Mouse (Mus musculus) limb, embryonic 10.5 days (tissue): ENCODE results near the gene Sap30bp. TPM values are rescaled to one million over a fixed set of nuclear protein-coding genes. Genes with fewer than 3 reads are reported as not detected.
A peak's percentile ranks its signal among the peaks of the same experiment; 100 is the strongest.

Experiments used
- DNase-seq: peaks from one replicate; pipeline ENCODE4 v3.0.0-alpha.2; 2017; ENCODE audit warnings: low spot score
- H3K27ac ChIP-seq: fragments of 300-500 bp; sonication (generic); 2 replicates; pipeline ENCODE4 v1.5.1; 2016; ENCODE audit warnings: mild to moderate bottlenecking
- H3K27me3 ChIP-seq: fragments of 300-500 bp; sonication (generic); 2 replicates; pipeline ENCODE4 v1.6.1; 2016; ENCODE audit warnings: low read depth, mild to moderate bottlenecking; ENCODE audit not compliant: poor library complexity, severe bottlenecking
- H3K36me3 ChIP-seq: fragments of 300-500 bp; sonication (generic); 2 replicates; pipeline ENCODE4 v1.6.1; 2016; ENCODE audit warnings: mild to moderate bottlenecking, moderate library complexity
- H3K4me1 ChIP-seq: fragments of 300-500 bp; sonication (generic); 2 replicates; pipeline ENCODE4 v1.6.1; 2016
- H3K4me3 ChIP-seq: fragments of 300-500 bp; sonication (generic); 2 replicates; pipeline ENCODE4 v1.5.1; 2016; ENCODE audit warnings: mild to moderate bottlenecking, moderate library complexity
- H3K9me3 ChIP-seq: fragments of 300-500 bp; sonication (generic); replicated peaks from 2 replicates; pipeline ENCODE4 v1.6.1; 2016; ENCODE audit warnings: mild to moderate bottlenecking
- WGBS: fragments of 180-500 bp; shearing (Covaris S2); methylation state at CpG from one replicate; pipeline ENCODE4 v1.1.7; 2016; 5-methylcytosine and 5-hydroxymethylcytosine counted together
- polyA plus RNA-seq: library from polyadenylated mRNA; unstranded; fragments of >200 nt; fragmentation: Nextera tagmentation; extraction: Ambion mirVana; gene quantifications from 2 replicates; pipeline ENCODE4 v1.2.1, GENCODE M21; 2016

Gene Sap30bp
- polyA plus RNA-seq, 1 experiment from 2014 or later, result 52.2 TPM

DNA sequence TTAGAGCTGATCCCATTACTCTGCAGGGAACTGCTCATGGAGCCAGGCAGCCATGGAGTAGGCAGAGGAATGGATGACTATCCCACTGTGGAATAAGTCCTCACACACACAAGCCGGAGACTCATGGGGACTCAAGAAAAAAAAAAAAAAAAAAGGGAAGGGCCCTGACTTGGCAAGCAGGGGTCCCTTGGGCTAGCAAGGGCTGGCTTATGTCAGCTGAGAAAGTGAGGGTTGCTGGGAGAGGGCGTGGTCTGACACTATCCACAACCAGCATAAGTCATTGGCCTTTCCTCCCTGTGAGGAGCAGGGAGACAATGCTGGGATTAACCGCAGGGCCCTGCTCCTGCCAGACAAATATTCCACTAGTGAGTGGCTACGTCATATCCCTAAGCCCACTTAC, 16.5 kb upstream of the Sap30bp start:
- Histone ChIP-seq H3K27me3 (no peaks in the 10 kb centered on the region), H3K9me3 (no peaks in the 10 kb centered on the region), H3K36me3 (peaks cover 65% of the 10 kb centered on the region), H3K4me1 (no peaks in the 10 kb centered on the region), H3K27ac (no peak overlapping the region), H3K4me3 (no peak overlapping the region)
- 93% methylated on average over 4 of the region's 4 CpGs for WGBS
- no peak for DNase-seq

DNA sequence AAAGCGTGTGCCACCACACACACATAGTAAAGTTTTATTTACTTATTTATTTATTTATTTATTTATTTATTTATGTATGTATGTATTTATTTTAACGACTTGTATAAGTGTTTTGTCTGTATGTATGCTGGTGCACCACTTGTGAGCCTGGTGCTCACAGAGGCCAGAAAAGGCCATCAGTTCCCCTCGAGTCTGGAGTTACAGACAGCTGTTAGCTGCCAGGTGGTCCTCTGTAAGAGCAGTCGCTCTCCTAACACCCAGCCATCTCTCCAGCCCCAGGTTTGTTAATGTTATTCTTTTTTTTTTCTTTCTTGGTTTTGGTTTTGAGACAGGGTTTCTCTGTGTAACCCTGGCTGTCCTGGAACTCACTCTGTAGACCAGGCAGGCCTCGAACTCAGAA, 14.4 kb upstream of the Sap30bp start:
- WGBS, result 94% methylated on average over 5 of the region's 5 CpGs
- Histone ChIP-seq H3K27me3 (no peaks in the 10 kb centered on the region), H3K4me3 (no peak overlapping the region), H3K9me3 (no peaks in the 10 kb centered on the region), H3K36me3 (peaks cover 64% of the 10 kb centered on the region), H3K27ac (no peak overlapping the region), H3K4me1 (no peaks in the 10 kb centered on the region)
- DNase-seq, result no peak

DNA sequence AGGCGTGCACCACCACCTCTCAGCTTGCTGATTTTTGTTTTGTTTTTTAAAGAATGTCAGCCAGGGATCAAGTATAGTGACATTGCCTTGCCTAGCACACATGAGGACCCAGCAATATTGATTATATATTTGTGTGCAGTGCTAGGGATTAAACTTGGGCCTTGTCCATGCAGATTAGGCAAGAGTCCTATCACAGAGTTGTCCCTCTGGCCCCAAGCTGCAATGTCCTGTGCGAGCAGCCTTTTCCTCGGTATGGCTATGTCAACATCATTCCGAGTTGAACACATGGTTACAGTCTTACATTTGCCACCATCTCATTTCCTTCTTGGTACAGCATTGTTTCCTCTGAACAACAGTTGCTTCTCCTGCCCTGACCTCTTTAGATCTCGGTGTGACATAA, 14.0 kb upstream of the Sap30bp start:
- no peak for DNase-seq
- H3K4me1 ChIP-seq, result no peaks in the 10 kb centered on the region
- peaks cover 64% of the 10 kb centered on the region for H3K36me3 ChIP-seq
- H3K27ac ChIP-seq, result no peak overlapping the region
- H3K4me3 ChIP-seq, result no peak overlapping the region
- no peaks in the 10 kb centered on the region for H3K9me3 ChIP-seq
- H3K27me3 ChIP-seq, result no peaks in the 10 kb centered on the region
- 95% methylated on average over 5 of the region's 5 CpGs for WGBS

DNA sequence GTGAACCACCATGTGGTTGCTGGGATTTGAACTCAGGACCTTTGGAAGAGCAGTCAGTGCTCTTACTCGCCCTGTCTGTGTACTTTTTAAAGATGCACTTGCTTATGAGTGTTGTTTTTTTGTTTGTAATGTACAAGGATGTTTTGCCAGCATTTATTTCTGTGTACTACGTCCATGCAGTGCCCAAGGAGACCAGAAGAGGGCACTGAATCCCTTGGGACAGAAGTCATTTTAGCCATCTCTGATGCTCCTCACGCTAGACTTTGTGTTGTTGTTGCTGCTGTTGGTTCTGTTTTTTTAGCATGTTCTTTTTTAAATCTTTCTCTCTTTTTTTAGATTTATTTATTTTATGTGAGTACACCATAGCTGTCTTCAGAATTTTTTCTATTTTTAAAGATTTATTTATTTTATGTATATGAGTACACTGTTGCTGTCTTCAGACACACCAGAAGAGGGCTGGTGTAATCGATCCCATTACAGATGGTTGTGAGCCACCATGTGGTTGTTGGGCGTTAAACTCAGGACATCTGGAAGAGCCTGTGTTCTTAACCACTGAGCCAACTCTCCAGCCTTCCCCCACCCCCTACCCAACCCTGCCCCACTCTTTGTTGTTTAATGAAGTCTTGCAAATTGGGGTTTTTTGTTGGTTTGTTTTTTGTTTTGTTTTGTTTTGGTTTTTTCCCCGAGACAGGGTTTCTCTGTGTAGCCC, 12.8 kb upstream of the Sap30bp start:
- H3K9me3 ChIP-seq, result no peaks in the 10 kb centered on the region
- no peaks in the 10 kb centered on the region for H3K4me1 ChIP-seq
- no peaks in the 10 kb centered on the region for H3K27me3 ChIP-seq
- no peak overlapping the region for H3K4me3 ChIP-seq
- H3K27ac ChIP-seq, result no peak overlapping the region
- peaks cover 66% of the 10 kb centered on the region for H3K36me3 ChIP-seq
- peak; percentile 51 for DNase-seq
- WGBS, result 54% methylated on average over 6 of the region's 6 CpGs

DNA sequence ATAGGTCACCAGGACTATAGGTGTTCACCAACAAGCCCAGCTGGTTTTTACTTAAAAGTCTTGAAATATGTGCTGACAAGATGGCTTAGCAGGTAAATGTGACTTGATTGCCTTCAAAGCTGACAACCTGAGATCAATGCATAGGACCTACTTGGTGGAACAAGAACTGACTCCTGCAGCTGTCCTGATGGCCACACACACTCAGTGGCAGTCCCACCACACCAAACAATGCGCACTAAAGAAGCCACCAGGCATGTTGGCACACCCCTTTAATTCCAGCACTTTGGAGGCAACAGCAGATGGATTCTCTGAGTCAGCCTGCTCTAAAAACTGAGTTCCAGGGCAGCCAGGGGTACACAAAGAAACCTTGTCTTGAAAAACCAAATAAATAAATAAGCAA, 11.1 kb upstream of the Sap30bp start:
- Histone ChIP-seq H3K4me3 (no peak overlapping the region), H3K36me3 (peaks cover 61% of the 10 kb centered on the region), H3K9me3 (no peaks in the 10 kb centered on the region)

DNA sequence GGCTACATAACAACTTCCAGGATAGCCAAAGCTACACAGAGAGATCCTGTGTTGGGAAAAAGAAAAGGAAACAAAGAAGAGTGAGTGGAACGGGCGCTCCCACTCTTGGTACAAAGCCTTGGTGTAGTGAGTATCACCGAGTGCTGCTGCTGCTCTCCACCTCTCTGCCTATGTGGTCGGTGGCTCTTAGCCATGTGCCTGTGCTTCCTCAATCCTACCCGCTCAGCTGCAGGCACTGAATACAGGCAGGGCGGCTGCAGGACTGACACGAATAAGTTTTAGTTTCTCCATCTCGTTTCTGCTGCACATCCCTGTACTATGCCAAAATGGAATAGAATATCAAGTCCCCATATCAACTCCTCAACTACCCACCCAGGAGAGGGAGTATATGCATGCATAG, 4.1 kb upstream of the Sap30bp start:
- Histone ChIP-seq H3K9me3 (no peaks in the 10 kb centered on the region), H3K27me3 (no peaks in the 10 kb centered on the region), H3K4me1 (peaks cover 12% of the 10 kb centered on the region), H3K27ac (no peak overlapping the region), H3K36me3 (peaks cover 50% of the 10 kb centered on the region), H3K4me3 (no peak overlapping the region)
- DNase-seq, result no peak
- WGBS, result 95% methylated on average over 8 of the region's 8 CpGs

More for the DNA sequence above, 11.1 kb upstream of the Sap30bp start:
- no peak for DNase-seq
- no peak overlapping the region for H3K27ac ChIP-seq
- H3K27me3 ChIP-seq, result no peaks in the 10 kb centered on the region
- 98% methylated on average over 1 of the region's 1 CpGs for WGBS
- H3K4me1 ChIP-seq, result no peaks in the 10 kb centered on the region

DNA sequence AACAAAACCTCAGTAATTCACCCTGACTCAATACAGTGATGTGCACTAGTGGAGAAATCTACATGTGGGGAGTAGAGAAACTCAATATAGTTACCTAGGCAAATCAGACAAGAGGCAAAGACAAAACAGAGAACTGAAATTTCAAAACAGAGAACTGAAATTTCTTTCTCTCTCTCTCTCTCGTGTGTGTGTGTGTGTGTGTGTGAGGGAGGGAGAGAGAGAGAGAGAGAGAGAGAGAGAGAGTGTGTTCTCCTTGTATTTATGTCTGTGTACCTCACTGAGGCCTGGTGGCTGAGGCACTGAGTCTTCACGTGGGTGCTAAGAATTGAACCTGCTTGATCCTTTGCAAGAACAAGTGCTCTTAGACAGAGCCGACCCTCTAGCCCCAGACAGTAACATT, 3.3 kb upstream of the Sap30bp start:
- DNase-seq, result no peak
- peaks cover 44% of the 10 kb centered on the region for H3K36me3 ChIP-seq
- H3K4me1 ChIP-seq, result peaks cover 20% of the 10 kb centered on the region
- 77% methylated on average over 3 of the region's 3 CpGs for WGBS
- no peak overlapping the region for H3K4me3 ChIP-seq
- no peak overlapping the region for H3K27ac ChIP-seq
- no peaks in the 10 kb centered on the region for H3K9me3 ChIP-seq
- no peaks in the 10 kb centered on the region for H3K27me3 ChIP-seq

DNA sequence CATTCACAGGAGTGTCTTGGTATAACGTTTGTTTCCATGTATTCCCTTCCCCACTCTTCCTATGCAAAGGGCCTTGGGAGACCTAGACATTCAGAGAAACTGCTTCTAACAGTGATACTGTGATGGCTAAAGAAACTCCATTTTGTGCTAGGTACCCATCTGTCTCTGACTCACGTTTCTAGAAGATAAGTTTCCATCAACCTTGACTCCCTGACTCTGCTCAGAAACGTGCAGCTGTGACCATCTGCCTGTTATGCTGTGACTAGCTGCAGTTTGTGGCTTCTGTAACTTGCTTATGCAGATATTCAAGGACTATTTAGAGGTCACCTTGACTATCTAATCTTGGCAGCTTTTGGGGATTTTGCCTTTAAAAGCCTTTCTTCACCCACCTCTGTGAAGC, 1.8 kb upstream of the Sap30bp start:
- Histone ChIP-seq H3K4me3 (no peak overlapping the region), H3K4me1 (peaks cover 20% of the 10 kb centered on the region), H3K27ac (no peak overlapping the region), H3K36me3 (peaks cover 47% of the 10 kb centered on the region), H3K9me3 (no peaks in the 10 kb centered on the region), H3K27me3 (no peaks in the 10 kb centered on the region)
- WGBS, result 73% methylated on average over 3 of the region's 3 CpGs
- DNase-seq, result no peak

DNA sequence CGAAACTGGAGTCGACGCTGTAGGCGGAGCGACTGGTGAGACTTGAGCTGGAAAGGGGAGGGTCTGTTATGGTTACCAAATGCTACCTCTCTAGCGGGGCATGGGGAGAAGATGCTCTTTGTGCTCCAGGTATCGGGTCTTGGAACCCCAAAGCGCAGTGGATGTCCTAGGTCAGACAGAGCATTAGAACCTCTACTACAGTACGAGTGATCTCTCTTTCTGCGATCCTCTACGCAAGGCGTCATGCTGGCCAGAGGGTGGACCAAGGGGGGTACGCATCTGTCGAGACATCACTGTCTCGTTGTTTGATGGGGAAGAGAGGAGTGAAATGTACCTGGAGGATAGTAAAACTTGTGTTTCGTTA, 647 bp downstream of the Sap30bp start:
- Histone ChIP-seq H3K9me3 (no peaks in the 10 kb centered on the region), H3K27me3 (no peaks in the 10 kb centered on the region), H3K4me3 (peak overlapping the region; percentile 73), H3K27ac (peak overlapping the region; percentile 80), H3K36me3 (peaks cover 48% of the 10 kb centered on the region), H3K4me1 (peaks cover 20% of the 10 kb centered on the region)
- 2% methylated on average over 16 of the region's 16 CpGs for WGBS
- no peak for DNase-seq

DNA sequence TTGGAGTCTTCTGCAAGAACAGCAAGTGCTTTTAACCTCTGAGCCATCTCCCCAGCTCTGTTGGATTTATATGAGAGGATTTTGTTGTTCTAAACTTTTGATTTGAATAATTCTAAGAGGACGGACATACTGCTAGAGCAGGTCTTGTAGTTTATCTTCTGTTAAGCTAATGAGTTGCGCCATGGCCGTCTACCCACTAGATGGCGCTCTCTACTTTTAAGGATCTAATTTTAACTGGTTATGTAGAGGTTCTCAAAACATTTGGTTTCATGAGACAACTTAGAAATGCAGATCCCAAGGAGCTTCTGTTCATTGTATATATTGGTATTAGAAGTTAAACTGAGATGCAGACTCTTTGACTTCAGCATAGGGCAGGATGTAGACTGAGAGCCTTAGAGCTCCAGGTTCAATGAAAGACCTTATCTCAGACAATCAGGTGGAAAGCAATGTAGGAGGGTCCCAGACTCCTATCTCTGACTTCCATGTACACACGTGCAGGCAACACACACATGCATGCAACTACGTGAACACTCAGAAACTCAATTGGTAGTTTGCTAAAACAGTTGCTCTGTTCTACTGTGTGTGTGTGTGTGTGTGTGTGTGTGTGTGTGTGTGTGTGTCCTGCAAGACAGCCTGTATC, 6.7 kb downstream of the Sap30bp start:
- Histone ChIP-seq H3K9me3 (no peaks in the 10 kb centered on the region), H3K27ac (no peak overlapping the region), H3K36me3 (peaks cover 98% of the 10 kb centered on the region), H3K4me3 (no peak overlapping the region), H3K27me3 (no peaks in the 10 kb centered on the region), H3K4me1 (peaks cover under 1% of the 10 kb centered on the region; the same call in 1 of the 2 replicates)
- DNase-seq, result peak; percentile 55
- 42% methylated on average over 6 of the region's 6 CpGs for WGBS

DNA sequence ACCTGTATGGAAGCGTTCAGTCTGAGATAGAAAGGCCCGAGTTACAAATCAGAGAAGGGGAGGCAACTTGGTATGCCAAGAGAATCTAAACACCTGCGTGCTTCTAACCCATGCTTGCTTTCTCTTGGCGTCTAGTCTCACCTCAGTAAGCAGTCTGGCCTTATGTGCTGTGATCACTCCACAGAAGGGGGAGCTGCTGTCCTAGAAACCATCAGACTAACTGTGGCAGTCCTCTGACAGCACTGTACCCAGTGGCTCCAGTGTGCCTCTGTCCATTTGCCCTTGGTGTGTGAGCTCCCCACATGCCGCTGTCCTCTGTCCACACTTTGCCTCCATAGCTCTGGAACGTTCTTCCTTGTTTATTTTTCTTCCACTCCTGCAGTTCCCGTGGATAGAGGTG, 8.9 kb downstream of the Sap30bp start:
- no peaks in the 10 kb centered on the region for H3K9me3 ChIP-seq
- H3K4me1 ChIP-seq, result no peaks in the 10 kb centered on the region
- no peak overlapping the region for H3K4me3 ChIP-seq
- no peaks in the 10 kb centered on the region for H3K27me3 ChIP-seq
- no peak for DNase-seq
- H3K36me3 ChIP-seq, result peaks cover 99% of the 10 kb centered on the region
- WGBS, result 91% methylated on average over 7 of the region's 7 CpGs
- H3K27ac ChIP-seq, result no peak overlapping the region

DNA sequence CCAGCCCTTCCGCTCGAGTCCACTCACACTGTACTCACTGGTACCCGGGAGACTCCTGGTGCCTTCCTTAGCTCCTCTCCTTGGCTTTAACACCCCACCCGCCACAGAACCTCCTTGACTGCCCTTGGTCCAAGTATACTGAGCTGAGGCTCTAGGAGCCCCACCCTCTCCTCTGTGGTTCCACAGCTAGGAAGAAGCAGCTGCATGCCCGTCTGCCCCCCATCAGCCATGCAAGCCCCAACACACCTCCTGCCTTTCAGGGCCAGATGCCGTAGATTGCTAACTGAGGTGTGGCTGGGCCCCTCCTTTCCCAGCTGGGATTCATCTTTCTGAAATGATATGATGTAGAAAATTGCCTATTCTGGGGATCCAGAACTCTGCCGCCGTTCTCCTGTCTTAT, 12.2 kb downstream of the Sap30bp start:
- Histone ChIP-seq H3K9me3 (no peaks in the 10 kb centered on the region), H3K4me3 (no peak overlapping the region), H3K27ac (no peak overlapping the region), H3K4me1 (no peaks in the 10 kb centered on the region), H3K36me3 (peaks cover 99% of the 10 kb centered on the region), H3K27me3 (no peaks in the 10 kb centered on the region)
- 93% methylated on average over 8 of the region's 8 CpGs for WGBS
- no peak for DNase-seq

DNA sequence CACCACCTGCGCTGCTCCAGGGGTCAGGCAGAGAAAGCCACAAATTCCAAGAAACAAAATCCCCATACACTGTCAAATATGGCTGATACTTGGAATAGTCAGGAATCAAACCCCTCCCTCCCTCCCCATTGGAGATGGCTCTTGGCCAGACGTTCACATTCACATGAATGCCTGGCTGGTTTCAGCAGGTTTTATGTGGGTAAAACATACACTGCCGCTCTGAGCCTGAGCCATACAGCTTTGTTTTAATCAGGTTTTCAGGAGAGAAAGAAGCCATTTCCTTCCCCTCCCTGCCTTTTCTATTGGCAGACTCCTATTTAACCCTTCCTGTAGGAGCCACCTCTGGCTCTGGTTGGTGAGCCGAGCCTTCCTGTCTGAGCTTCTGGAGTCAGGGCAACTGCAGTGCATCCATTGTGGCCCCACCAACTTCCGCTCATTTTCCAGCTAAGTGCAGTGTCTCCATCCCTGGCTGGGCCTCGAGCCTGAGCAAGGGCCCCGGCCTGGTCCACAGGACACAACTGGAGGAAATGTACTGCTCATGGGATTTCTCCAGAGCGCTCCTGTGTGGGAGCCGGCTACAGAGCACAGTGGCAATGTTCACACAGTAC, 13.2 kb downstream of the Sap30bp start:
- Histone ChIP-seq H3K9me3 (no peaks in the 10 kb centered on the region), H3K4me1 (no peaks in the 10 kb centered on the region), H3K4me3 (no peak overlapping the region), H3K27me3 (no peaks in the 10 kb centered on the region), H3K36me3 (peaks cover 100% of the 10 kb centered on the region), H3K27ac (no peak overlapping the region)
- 90% methylated on average over 9 of the region's 9 CpGs for WGBS
- DNase-seq, result no peak
